Mouse (Mus musculus): ENCODE data around the gene Cd38. TPM values are rescaled to one million over a fixed set of nuclear protein-coding genes. Genes with fewer than 3 reads are reported as not detected.

Gene Cd38
- total and polyA plus RNA-seq, 2 experiments from 2014 or later = 12.9 to 17.2 TPM

- Histone ChIP-seq H3K9me3 (replicated peaks; ENCODE audit: control insufficient read depth, low read length) (no peaks in the 10 kb centered on the region), H3K36me3 (replicated peaks; ENCODE audit: control insufficient read depth, insufficient read depth, low read length) (no peaks in the 10 kb centered on the region), H3K27me3 (ENCODE audit: control insufficient read depth, insufficient read depth, low read length) (no peaks in the 10 kb centered on the region), H3K9ac (replicated peaks; ENCODE audit: low read depth, low read length) (no peak overlapping the region), H3K27ac (ENCODE audit: low read depth) (no peak overlapping the region), H3K4me1 (ENCODE audit: control insufficient read depth, insufficient read depth) (no peaks in the 10 kb centered on the region), H3K4me3 (ENCODE audit: low read depth, low read length) (no peak overlapping the region), H3K4me2 (ENCODE audit: low read depth, low read length) (no peak overlapping the region)
- ATAC-seq (ENCODE audit: insufficient read depth, low read depth) (no peak), DNase-seq (ENCODE audit: low spot score) (no peak)
- WGBS = 29% methylated on average over 3 of the region's 3 CpGs
- TF ChIP-seq EP300 (IDR thresholded peaks at IDR 0.05; ENCODE audit: low read depth) (no peak), CTCF (IDR thresholded peaks at IDR 0.05; ENCODE audit: low read depth) (no peak)
Measured at GRCm38 (mm10) chr5:43885060-43885820, 16.9 kb downstream of the Cd38 start.

- TF ChIP-seq EP300 (IDR thresholded peaks at IDR 0.05; ENCODE audit: low read depth) (no peak), CTCF (IDR thresholded peaks at IDR 0.05; ENCODE audit: low read depth) (peak; percentile 59)
- Histone ChIP-seq H3K9me3 (replicated peaks; ENCODE audit: control insufficient read depth, low read length) (no peaks in the 10 kb centered on the region), H3K9ac (replicated peaks; ENCODE audit: low read depth, low read length) (no peak overlapping the region), H3K4me1 (ENCODE audit: control insufficient read depth, insufficient read depth) (no peaks in the 10 kb centered on the region), H3K27ac (ENCODE audit: low read depth) (no peak overlapping the region), H3K4me2 (ENCODE audit: low read depth, low read length) (no peak overlapping the region), H3K27me3 (ENCODE audit: control insufficient read depth, insufficient read depth, low read length) (no peaks in the 10 kb centered on the region), H3K4me3 (ENCODE audit: low read depth, low read length) (no peak overlapping the region), H3K36me3 (replicated peaks; ENCODE audit: control insufficient read depth, insufficient read depth, low read length) (no peaks in the 10 kb centered on the region)
- peak; percentile 61 for DNase-seq (ENCODE audit: low spot score)
- 34% methylated on average over 1 of the region's 1 CpGs for WGBS
- ATAC-seq (ENCODE audit: insufficient read depth, low read depth) = no peak
Measured at GRCm38 (mm10) chr5:43892386-43892785, 24.0 kb downstream of the Cd38 start.

GRCm38 (mm10) chr5:43894113-43894512 lies 25.8 kb downstream of the Cd38 start:
- H3K27ac ChIP-seq (ENCODE audit: low read depth) = no peak overlapping the region
- H3K27me3 ChIP-seq (ENCODE audit: control insufficient read depth, insufficient read depth, low read length) = no peaks in the 10 kb centered on the region
- H3K9me3 ChIP-seq (replicated peaks; ENCODE audit: control insufficient read depth, low read length) = no peaks in the 10 kb centered on the region
- no peak overlapping the region for H3K9ac ChIP-seq (replicated peaks; ENCODE audit: low read depth, low read length)
- ATAC-seq (ENCODE audit: insufficient read depth, low read depth) (0 out of 2 replicates have a peak, but pooled peaks have one; percentile 53), DNase-seq (ENCODE audit: low spot score) (peak; percentile 38)
- H3K4me3 ChIP-seq (ENCODE audit: low read depth, low read length) = no peak overlapping the region
- no peak overlapping the region for H3K4me2 ChIP-seq (ENCODE audit: low read depth, low read length)
- TF ChIP-seq EP300 (IDR thresholded peaks at IDR 0.05; ENCODE audit: low read depth) = no peak
- peak; percentile 47 for TF ChIP-seq CTCF (IDR thresholded peaks at IDR 0.05; ENCODE audit: low read depth)
- no peaks in the 10 kb centered on the region for H3K36me3 ChIP-seq (replicated peaks; ENCODE audit: control insufficient read depth, insufficient read depth, low read length)
- H3K4me1 ChIP-seq (ENCODE audit: control insufficient read depth, insufficient read depth) = no peaks in the 10 kb centered on the region
- WGBS = 60% methylated on average over 2 of the region's 2 CpGs

- WGBS = 81% methylated on average over 3 of the region's 3 CpGs
- ATAC-seq (ENCODE audit: insufficient read depth, low read depth) = no peak
- no peak overlapping the region for H3K9ac ChIP-seq (replicated peaks; ENCODE audit: low read depth, low read length)
Measured at GRCm38 (mm10) chr5:43895931-43896330, 27.6 kb downstream of the Cd38 start.

GRCm38 (mm10) chr5:43904685-43905084 lies 36.3 kb downstream of the Cd38 start:
- WGBS = 88% methylated on average over 3 of the region's 3 CpGs
- Histone ChIP-seq H3K27me3 (ENCODE audit: control insufficient read depth, insufficient read depth, low read length) (no peaks in the 10 kb centered on the region), H3K27ac (ENCODE audit: low read depth) (no peak overlapping the region), H3K9ac (replicated peaks; ENCODE audit: low read depth, low read length) (no peak overlapping the region), H3K4me2 (ENCODE audit: low read depth, low read length) (no peak overlapping the region), H3K9me3 (replicated peaks; ENCODE audit: control insufficient read depth, low read length) (no peaks in the 10 kb centered on the region), H3K36me3 (replicated peaks; ENCODE audit: control insufficient read depth, insufficient read depth, low read length) (no peaks in the 10 kb centered on the region), H3K4me1 (ENCODE audit: control insufficient read depth, insufficient read depth) (no peaks in the 10 kb centered on the region), H3K4me3 (ENCODE audit: low read depth, low read length) (no peak overlapping the region)
- DNase-seq (ENCODE audit: low spot score) (no peak), ATAC-seq (ENCODE audit: insufficient read depth, low read depth) (no peak)
- no peak for TF ChIP-seq CTCF (IDR thresholded peaks at IDR 0.05; ENCODE audit: low read depth)
- no peak for TF ChIP-seq EP300 (IDR thresholded peaks at IDR 0.05; ENCODE audit: low read depth)

More at GRCm38 (mm10) chr5:43895931-43896330, 27.6 kb downstream of the Cd38 start:
- Histone ChIP-seq H3K9me3 (replicated peaks; ENCODE audit: control insufficient read depth, low read length) (no peaks in the 10 kb centered on the region), H3K4me1 (ENCODE audit: control insufficient read depth, insufficient read depth) (no peaks in the 10 kb centered on the region), H3K27ac (ENCODE audit: low read depth) (no peak overlapping the region), H3K4me2 (ENCODE audit: low read depth, low read length) (no peak overlapping the region), H3K36me3 (replicated peaks; ENCODE audit: control insufficient read depth, insufficient read depth, low read length) (no peaks in the 10 kb centered on the region), H3K27me3 (ENCODE audit: control insufficient read depth, insufficient read depth, low read length) (no peaks in the 10 kb centered on the region), H3K4me3 (ENCODE audit: low read depth, low read length) (no peak overlapping the region)
- TF ChIP-seq EP300 (IDR thresholded peaks at IDR 0.05; ENCODE audit: low read depth) = no peak
- no peak for TF ChIP-seq CTCF (IDR thresholded peaks at IDR 0.05; ENCODE audit: low read depth)
- no peak for DNase-seq (ENCODE audit: low spot score)

Data from heart, postnatal 0 days (tissue).